Mouse (Mus musculus): ENCODE measurements around the gene Snx18.

DNA sequence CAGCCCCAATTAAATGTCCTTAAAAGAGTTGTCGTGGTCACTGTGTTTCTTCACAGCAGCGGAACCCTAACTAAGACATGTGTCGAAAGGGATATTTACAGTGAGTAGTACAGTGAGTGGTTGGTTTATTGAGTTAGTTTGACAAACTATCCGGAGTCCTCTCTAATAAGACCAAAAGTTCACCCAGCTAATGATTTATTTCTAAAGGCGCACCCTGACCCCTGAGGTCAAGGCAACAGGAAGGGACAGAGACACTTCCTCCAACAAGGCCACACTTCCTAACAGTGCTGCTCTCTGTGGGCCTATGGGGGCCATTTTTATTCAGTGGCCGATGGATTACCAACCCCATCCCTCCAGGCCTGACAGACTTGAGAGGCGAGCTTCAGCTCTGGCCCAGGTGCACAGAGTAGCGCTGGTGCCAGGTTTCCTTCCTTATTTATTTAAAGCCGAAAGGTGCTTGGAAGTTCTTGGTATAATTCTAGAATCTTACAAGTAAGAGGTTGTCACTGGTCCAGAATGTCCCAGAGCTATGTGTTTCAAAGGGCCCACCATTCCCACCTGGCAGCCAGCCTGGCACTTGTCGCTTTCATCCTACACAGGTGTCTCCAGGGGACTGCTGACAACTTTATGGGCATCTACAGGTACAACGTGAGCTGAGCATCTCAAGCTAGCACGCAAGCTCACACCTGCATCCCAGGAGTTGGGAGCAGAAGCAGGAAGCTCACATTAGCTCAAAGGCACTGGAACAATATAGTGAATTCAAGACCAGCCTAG lies 16.3 kb downstream of the Snx18 start:
- TF ChIP-seq CTCF (IDR thresholded peaks at IDR 0.05), result no peak
- no peak for TF ChIP-seq EP300 (IDR thresholded peaks at IDR 0.05)
